Mouse (Mus musculus): ENCODE data around the gene Pole.

Pole gene

DNA sequence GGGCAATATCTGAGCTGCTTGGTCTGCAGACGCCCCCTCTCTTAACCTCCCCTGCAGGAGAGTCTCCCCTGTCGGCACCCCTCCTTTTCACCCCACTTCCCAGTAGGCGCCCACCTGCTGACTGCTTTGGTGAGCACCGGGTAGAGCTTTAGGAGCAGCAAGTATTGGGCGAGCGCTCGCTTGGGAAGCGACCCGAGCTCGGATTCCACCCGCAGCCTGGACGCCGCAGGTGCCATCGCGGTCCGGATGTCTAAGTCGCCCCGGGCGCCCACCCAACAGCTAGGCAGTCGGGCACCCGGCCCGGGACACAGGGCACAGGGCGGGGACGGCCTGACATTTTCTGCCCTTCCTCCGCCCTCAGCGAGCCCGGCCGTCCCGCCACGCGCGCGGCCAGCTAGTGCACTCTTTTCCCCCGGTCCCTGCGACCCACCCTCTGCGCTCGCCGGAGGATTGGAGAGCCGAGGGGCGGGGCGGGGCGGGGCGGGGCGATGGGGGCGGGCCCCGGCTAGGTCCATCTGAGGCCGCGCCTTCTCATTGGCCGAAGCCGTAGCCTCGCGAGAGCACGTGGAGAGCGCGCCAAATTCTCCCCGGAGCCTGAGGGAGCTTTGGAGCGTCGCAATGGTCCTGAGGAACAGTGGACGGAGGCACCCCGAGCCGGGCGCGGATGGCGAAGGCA, at the start of gene Pole, which contains the start of gene Pxmp2:
TSS of gene Pole (plus strand) at position 537 of the 676 bp plus-strand sequence.
TSS of gene Pxmp2 (minus strand) at position 417 of the 676 bp plus-strand sequence.
- DNase-seq: peak; percentile 81 to 85

DNA sequence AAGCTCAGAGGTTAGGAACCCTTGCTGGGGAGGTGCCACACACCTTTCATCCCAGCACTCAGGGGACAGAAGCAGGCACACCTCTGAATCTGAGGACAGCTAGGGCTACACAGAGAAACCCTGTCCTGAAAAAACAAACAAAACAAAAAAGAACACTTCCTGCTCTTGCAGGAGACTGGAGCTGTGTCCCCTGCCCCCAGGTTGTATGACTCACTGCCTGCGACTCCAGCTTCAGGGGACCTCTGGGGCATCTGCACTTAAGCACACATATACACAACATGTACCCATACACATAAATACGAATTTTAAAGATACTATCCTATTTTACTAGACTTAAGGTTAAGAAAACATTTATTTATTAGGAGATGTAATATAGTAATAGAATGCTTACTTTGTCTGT, 42.0 kb upstream of the Pole start:
- no peak for DNase-seq

DNA sequence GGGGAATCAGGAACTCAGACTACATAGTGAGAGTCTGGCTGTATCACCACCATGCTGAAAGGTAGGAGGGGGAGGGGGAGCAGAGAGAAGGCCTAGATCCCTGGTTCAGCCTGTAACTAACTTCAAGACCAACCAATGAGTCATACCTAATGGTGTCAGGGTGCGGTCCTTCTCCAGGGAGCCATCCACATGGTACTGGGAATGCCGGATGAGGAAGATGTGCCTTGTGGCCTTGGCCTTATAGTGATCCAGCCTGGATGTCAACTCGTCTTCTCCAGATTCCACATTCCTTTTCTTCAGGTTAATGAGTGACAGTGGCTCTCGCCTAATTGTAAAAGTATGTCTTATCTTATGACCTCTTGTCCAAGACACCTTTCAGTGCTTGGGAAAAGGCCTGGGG, 19.2 kb upstream of the Pole start:
- no peak for DNase-seq

DNA sequence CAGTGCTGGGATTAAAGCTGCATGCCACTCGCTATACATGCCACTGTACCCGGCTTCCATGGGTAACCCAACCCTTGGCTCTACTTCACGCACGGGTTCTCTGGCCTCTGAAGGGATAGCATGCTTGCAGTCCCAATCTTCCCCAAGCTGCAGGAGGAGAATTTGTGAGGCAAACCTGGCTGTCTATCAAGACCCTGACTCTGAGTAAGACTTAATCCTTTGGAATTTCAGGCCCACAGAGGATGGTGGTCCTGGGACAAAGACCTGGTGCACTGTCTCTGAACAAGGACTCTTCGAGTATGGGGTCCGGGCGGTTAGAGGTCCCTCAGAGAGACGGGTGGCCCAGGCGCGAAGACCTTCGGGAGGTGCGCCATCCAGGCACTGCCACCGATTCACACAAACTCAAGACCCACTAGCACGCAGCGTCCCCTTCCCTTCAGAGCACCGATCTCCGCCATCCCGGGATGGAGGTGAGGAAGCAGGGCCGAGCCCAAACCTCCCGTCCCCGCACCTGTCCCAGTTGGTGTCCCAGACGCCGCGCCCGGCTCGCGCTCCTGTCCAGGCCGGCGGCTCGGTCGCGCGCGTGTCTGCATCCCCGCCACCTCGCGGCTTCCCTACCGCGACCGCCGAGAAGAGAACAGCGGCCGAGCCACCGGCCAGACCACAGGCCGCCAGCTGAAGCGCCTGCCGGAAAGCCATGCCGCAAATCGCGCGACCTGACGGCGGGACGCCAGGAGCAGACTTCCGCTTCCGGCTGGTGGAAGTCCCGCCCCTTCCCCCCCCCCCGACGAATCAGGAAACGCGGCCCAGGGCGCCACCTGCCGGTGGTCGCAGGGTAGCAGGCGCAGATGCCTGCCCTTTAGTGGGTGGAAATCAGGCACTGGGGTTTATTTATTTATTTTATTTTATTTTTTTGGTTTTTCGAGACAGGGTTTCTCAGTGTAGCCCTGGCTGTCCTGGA, 16.7 kb upstream of the Pole start, which contains the start of gene Pgam5:
TSS of gene Pgam5 (minus strand) at position 773 of the 961 bp plus-strand sequence.
- peak; percentile 83 to 85 for DNase-seq

DNA sequence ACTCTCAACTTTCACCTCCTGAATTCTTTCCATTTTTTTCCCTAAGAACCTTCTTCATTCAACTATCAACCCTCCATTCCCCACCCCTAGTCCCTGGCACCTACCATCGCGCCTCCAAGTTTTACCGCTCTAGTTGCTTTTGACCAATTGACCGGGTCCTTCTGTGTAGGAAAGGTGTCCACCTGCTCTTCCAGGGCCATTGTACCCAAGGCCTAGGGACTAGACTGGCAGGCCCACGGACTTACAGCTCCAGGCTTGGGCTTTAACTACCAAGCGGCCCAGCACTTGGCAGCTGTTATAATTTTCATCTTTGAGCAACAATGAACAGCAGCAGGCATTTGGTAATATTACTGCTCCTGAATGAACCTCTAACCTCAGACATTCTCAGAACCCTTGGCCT, 15.9 kb upstream of the Pole start:
- DNase-seq: no peak

DNA sequence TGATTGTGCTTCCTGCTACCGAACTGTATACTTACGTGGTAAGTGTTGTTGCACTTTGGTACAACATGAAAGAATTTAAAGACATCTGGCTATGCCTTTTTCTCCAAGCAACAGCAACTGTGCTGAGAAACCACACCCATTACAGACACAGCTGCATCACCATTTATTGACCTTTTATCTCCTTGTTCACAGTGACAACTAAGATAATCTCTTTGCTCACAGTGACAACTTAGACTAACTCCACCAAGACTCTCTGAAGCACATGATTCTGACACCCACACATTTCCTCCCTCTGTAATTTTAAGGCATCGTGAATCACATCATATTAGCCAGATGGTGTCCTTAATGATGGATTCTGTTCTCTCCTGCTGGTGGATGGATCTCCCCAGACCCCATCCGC, 12.0 kb upstream of the Pole start:
- DNase-seq: no peak

DNA sequence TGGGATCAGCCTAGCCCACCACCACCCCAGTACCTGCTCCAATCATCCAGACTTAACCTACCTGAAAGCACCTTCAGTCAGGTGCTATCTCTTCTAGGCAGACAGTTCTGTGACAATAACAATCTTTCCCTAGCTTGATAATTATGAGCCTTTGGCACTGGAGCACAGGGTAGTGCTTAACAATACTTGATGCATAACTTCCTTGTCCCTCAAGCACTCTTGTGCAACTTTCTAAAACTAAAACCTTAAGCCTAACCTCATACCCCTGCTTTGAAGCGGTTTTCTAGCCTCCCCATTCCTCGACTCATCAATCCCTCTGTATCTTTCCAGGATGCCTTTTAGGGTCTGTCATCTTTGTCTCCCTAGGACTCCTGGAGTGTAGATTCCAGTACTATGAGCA, 11.3 kb upstream of the Pole start:
- DNase-seq: no peak

DNA sequence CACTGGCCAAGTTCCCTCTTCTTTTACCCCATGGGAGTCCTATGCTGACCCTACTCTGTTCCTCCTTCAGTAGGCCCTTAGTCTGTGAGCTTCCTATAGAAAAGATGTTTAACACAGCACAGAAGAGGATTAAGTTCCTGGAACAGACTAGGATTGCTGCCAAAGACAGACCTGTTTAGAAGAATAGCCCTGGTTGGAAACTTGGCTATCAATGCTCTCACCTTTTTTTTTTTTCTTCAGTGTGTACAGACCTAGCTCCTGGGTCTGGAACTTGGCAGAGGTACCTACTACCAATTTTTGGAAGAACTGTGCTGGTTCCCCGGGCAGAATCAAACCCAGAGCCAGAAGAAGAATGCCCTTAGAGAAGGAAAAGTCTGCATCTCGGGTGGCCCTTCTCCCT, 9.7 kb upstream of the Pole start:
- no peak for DNase-seq

DNA sequence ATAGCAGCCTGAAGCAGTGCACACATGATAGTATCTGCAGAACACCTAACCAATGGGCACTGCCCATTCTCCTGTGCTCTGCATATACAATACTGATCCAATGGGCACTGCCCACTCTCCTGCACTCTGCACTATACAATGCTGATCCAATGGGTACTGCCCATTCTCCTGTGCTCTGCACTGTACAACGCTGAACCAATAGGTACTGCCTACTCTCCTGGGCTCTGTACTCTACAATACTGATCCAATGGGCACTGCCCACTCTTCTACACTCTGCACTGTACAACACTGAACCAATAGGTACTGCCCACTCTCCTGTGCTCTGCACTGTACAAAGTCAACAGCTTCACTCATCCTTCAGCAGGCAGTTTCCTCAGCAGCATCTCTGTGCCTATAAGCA, 9.2 kb upstream of the Pole start:
- no peak for DNase-seq

DNA sequence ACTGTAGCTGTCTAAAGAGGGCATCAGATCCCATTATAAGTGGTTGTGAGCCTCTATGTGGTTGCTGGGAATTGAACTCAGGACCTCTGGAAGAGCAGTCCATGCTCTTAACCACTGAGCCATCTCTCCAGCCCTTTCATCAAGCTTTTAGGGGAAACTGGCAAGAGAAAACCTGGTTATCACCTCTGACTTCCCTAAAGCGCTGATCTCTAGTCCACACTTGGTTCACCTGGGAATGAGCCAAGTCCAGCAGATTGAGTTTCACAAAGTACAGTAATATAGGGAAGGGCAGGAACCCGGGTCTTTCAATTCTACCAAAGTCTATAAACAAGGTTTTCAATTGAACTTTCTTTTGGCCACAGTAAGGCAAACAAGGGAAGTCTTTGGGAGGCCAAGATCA, 4.1 kb upstream of the Pole start:
- DNase-seq: no peak

DNA sequence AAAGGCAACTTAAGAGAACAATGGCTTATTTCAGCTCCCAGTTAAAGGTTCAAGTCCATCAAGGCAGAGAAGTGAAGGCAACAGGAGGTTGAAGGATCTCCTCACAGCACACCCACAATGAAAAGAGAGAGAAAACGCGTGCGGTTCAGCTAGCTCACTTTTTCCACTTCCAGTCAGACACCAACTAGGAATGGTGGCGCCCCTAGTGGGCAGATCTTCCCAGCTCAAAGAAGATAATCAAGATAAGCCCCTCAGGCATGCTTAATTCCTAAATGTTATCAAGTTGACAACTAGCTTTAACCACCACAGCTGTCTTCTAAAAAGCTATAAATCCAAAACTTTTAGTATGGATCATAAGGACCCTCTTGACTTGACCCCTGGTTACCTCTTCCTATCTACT, 1.6 kb upstream of the Pole start:
- peak; percentile 66 to 70 for DNase-seq

DNA sequence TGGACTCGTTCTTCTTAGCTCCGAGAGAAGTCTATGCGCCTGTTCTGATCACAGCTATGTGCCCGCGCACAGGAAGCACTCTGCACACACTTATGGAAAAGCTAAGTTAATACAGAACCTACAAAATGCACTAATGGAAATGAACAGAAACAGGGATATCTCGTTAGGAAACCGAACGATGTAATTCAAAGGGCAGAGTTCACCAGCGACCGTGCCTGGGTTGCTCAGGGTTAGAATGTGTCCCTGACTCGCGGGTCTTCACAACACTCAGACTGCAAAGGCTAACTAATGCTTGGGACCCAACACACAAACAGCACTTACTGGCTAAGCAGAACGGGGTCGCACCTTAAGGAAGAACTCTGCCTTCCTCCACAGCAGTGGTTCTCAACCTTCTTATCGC, 950 bp upstream of the Pole start:
- no peak for DNase-seq

DNA sequence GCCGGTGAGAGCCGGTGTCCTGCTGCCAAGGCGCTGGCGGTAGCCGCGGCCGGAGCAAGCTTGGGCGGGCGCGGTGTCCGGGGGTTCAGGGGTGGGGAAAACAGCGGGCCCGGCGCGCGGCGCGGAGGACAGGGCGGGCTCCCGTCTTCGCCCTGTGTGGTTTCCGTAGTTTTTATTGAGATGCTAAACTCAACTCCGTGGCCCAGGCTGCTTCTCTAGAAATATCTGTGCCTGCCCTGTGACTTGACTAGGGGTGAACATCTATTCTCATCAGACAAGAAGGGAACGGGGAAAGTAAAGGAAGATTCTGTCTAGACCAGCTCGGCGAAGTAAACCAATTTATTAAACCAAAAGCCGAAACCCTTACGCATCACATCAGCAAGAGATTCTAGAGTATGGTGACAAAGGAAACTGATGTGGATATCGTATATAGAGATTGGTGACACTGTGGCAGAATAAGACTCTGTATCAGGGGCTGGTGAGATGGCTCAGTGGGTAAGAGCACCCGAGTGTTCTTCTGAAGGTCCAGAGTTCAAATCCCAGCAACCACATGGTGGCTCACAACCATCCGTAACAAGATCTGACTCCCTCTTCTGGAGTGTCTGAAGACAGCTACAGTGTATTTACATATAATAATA, 459 bp downstream of the Pole start:
- DNase-seq: no peak

DNA sequence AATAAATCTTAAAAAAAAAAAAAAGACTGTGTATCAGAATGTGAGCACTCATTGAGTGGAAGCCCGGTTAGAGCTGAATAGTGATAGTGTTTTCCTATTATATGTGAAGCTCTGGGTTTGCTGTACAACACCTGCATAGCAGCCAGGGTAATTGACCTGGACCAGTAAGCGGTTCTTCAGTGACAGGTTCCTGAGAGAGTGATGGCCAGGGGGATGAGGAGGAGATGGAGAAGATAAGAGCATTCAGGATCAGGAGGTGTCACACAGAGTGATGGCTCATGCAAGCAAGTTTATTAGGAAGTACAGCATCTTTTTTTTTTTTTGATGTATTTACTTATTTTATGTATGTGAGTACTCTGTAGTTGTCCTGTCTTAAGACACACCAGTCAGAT, 974 bp downstream of the Pole start:
- DNase-seq: no peak

DNA sequence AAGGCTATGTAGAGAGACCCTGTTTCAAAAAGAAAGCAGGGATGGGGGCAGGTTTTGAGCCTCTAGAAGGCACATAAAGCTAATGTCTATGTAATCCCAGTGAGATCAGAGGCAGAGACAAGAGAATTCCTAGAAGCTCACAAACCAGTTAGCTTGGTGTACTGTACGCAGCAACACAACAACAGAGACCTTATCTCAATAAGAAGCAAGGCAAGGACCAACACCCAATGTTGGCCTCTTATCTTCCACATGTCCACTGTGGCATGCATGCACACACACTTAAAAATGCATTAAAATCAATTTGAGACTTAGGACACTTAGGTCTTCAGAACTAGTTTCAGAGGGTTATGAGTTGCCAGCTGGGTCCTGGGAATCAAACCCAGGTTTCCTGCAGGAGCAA, 5.5 kb downstream of the Pole start:
- DNase-seq: no peak

DNA sequence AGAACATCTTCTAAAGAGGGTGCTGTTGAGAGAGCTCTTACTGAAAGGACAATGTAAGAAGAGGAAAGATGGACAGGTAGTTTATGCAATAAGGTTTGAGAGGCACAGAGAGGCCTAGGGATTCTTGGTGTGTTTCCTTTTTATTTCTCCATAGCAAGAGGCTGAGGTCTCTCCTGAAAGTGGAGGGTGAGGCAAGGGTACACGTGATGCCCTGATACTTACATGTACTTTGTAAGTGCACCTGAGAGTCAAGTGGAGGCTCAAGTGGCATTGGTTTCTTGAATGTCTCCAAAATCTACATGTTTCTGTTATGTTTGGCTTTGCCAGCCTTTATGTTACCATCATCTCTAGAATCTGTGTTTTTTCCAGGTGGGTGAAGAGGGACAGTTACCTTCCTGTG, 10.5 kb downstream of the Pole start:
- no peak for DNase-seq

DNA sequence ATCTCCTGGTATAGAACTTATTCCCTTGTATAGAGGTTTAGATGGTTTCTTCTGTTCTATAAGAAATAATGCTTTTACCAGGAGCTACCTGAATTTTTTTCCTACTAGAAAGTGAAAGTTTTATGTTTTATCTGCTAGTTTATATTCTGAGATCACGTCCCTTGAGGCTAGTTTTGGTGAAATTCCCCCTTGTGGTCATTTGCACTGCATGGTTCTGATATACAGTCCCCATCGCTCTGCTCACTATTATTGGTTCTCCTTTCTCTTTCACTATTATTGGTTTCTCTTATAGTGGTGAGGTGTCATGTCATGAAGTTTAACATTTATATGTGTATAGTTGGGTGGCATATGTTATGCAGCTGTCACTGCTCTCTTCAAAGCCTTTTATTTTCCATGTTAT, 14.5 kb downstream of the Pole start:
- no peak for DNase-seq

DNA sequence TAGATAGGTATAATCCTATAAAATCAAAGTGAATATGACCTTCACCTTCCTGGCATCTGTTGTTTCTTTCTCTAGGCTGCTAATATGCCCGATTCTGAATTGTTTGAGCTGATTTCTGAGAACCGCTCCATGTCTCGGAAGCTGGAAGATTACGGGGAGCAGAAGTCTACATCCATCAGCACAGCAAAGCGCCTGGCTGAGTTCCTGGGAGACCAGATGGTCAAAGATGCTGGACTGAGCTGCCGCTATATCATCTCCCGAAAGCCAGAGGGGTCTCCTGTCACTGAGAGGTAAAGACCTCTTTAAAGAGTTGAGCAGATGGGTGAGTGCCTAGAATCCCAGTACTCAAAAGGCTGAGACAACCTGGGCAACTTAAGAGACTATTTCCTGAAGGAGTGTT, 22.8 kb downstream of the Pole start:
- no peak for DNase-seq

DNA sequence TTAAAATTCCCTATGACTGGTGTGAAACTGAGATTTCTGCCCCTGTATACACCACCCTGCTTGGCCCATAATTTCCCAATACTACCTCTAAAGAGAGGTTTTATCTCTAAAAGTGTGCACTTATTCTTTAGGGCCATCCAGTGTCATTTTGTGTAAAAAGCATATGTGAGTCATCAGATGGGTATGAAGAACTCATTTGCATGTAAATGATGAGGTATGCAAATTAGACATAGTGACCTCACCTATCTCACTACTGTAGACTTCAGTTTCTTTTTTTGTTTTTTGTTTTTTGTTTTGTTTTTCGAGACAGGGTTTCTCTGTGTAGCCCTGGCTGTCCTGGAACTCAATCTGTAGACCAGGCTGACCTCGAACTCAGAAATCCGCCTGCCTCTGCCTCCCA, 27.0 kb downstream of the Pole start:
- DNase-seq: no peak

DNA sequence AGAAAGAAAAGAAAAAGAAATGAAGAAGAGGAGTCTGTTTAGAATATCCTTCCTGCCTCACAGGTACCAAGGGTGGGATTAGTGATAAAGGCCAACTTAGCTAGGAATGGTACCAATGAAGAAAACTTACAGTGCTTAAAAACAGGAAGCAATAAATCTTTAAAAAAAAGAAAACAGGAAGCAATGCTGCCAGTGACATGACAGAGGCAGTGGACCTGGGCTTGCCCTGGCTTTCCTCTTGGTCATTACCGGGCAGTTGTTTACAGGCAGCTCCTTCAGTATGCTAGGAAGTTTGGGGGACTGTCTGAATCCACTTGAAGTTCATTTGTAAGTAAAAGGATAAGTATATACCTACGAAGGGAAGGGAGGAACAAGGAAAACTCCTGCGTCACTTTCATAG, 44.4 kb downstream of the Pole start:
- DNase-seq: no peak

DNA sequence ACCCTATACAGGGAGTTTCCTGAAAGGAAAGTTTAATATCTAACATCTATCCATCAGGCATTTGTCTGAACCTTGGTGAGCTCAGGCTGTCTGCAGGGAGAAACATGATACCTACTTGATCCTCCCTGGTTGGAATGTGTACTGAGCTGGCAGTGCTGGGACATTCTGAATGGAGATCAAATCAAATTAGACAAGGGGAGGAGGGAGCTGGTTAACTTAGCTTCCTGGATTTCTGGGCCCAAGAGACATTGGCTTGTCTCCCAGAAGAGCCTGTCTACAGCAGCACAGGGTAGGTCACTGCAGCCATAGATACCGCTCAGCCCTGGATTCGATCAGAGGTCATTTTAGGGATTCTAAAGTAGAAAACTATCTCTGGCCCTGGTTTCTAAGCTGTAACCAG, 52.7 kb downstream of the Pole start:
- DNase-seq: no peak

DNA sequence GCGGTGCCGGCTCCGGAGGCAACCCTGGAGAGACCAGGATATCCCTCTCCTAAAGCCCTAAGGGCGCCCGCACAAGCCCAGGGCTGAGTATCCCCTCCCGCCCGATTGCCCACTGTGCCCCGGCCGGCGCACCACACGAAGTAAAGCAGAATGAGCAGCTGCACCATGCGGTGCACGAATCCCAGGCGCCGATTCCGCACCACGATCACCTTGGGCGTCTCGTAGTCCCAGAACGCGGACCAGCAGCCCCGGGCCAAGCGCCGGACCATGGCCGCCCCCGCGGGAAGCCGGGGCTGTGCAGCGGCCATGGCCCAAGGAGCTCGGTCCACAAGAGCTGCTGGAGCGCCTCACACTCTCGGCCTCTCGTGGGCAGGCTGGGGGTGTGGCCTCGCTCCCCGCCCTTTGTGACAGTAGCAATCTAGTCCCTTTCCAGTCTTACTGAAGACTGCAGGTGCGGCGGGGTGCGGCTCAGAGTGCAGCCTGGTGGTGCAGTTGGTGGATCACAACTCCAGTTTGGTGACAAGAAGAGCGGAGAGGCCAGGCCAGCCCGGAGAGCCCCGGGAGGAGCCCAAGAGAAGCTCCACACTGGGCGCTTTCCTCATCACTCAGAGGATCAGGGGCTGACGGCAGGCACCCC, 56.7 kb downstream of the Pole start, which contains the start of gene P2rx2:
TSS of gene P2rx2 (minus strand) at position 565 of the 637 bp plus-strand sequence.
- DNase-seq: peak in 1 of 2 experiments; percentile 27

DNA sequence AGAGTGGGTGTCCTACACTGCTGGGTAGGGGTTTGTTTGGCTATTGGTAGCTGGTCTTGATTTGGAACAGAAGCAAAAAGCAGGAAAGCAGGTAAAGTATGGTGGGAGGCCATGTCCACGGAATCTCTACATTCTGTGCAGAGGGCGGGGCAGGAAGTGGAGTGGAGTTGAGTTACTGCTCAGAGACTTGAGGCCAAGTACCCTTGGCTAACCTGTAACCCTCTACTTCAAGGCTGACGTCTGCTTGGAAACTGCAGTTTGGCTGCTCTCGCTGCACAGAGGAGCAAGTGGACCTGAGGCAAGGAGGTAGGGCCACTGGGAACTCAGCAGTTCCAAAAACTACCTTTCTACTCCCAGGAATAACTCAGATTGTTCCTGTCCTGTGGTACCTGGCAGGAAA, 58.4 kb downstream of the Pole start, which contains the start of gene Lrcol1:
TSS of gene Lrcol1 (plus strand) at position 207 of the 400 bp plus-strand sequence.
- DNase-seq: no peak

Data from thymus, postnatal 36 days (tissue).